Mouse (Mus musculus) stomach, embryonic 14.5 days (tissue): Measurements from ENCODE around the gene Mybph. TPM values are rescaled to one million over a fixed set of nuclear protein-coding genes. Genes with fewer than 3 reads are reported as not detected.

Source experiments
- ATAC-seq: fragments of 200-750 bp; cut with Nextera tagmentation; 2 replicates; pipeline ENCODE4 v1.8.0; 2017; ENCODE audit warnings: low read depth, moderate TSS enrichment; ENCODE audit not compliant: insufficient number of reproducible peaks, insufficient read depth, low FRiP score
- H3K27ac ChIP-seq: fragments of 300-500 bp; sonication (generic); 2 replicates; pipeline ENCODE4 v1.5.1; 2014; ENCODE audit warnings: mild to moderate bottlenecking, low read length, moderate library complexity, mixed read lengths
- H3K27me3 ChIP-seq: fragments of 300-500 bp; sonication (generic); 2 replicates; pipeline ENCODE4 v1.6.1; 2014; ENCODE audit warnings: low read length, control low read depth, mixed read lengths; ENCODE audit not compliant: control insufficient read depth, insufficient read depth
- H3K36me3 ChIP-seq: fragments of 300-500 bp; sonication (generic); 2 replicates; pipeline ENCODE4 v1.6.1; 2014; ENCODE audit warnings: mild to moderate bottlenecking, control low read depth, low read length, moderate library complexity, mixed read lengths; ENCODE audit not compliant: control insufficient read depth, insufficient read depth
- H3K4me1 ChIP-seq: fragments of 300-500 bp; sonication (generic); 2 replicates; pipeline ENCODE4 v1.6.1; 2014; ENCODE audit warnings: low read length, control low read depth, mixed read lengths; ENCODE audit not compliant: control insufficient read depth, insufficient read depth
- H3K4me2 ChIP-seq: fragments of 300-500 bp; sonication (generic); replicated peaks from 2 replicates; pipeline ENCODE4 v1.6.1; 2014; ENCODE audit warnings: low read depth, low read length, control low read depth
- H3K4me3 ChIP-seq: fragments of 300-500 bp; sonication (generic); 2 replicates; pipeline ENCODE4 v1.5.1; 2014; ENCODE audit warnings: low read depth, low read length, control low read depth
- H3K9ac ChIP-seq: fragments of 300-500 bp; sonication (generic); replicated peaks from 2 replicates; pipeline ENCODE4 v1.6.1; 2014; ENCODE audit warnings: low read depth, mild to moderate bottlenecking, control low read depth, low read length, moderate library complexity, mixed read lengths
- H3K9me3 ChIP-seq: fragments of 300-500 bp; sonication (generic); 2 replicates; pipeline ENCODE4 v1.6.1; 2016; ENCODE audit warnings: low read depth, low read length, control low read depth; ENCODE audit not compliant: control insufficient read depth
- WGBS: fragments of 180-500 bp; shearing (Covaris S2); extraction: QIAGEN DNeasy Blood & Tissue Kit; methylation state at CpG from one replicate; pipeline ENCODE4 v1.1.7; 2014; 5-methylcytosine and 5-hydroxymethylcytosine counted together
- polyA plus RNA-seq: library from polyadenylated mRNA; unstranded; fragments of >200 nt; fragmentation: Nextera tagmentation; extraction: Ambion mirVana; gene quantifications from 2 replicates; pipeline ENCODE4 v1.2.1, GENCODE M21; 2014

Gene Mybph
- polyA plus RNA-seq, 1 experiment from 2014 or later: not detected

DNA sequence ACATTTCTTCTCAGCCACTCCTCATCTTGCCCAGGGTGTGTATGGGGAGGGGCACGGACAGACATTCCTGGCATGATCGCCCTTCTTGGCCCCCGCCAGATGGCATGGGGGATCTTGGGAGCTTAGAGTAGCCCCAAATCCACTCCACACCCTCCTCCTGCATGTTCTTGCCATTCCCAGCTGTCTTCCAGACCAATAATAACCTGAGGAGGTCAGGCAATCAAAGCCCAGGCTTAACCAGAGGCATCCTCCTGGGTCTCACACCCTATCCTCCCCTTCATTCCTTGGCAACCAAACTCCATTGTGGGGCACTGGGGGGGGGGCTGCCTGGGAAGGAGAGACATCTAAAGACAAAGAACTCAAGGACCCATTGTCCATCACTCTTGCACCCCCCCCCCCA, 32.8 kb upstream of the Mybph start:
- Histone ChIP-seq H3K9me3 (no peaks in the 10 kb centered on the region), H3K36me3 (no peaks in the 10 kb centered on the region), H3K4me3 (no peak overlapping the region), H3K9ac (no peak overlapping the region), H3K27me3 (no peaks in the 10 kb centered on the region), H3K4me1 (no peaks in the 10 kb centered on the region), H3K4me2 (no peak overlapping the region), H3K27ac (no peak overlapping the region)
- 88% methylated on average over 3 of the region's 3 CpGs for WGBS
- no peak for ATAC-seq

DNA sequence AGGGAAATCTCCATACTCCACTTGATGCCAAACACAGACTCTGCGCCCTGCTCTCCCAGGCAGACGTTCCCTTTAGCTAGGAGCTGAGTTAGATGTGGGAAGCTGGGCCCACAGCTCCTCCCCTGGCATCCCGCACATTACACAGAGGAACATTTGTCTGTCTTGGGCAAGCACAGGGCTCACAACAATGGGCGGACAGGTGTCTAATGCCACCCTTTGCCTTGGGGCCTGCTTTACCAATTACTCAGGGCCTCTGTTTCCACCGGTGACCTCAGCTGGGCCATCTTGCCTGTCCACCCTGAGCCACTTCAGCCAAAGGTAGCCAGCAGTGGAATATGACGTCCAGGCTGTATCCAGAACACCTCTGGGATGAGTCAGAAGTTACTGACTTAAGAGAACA, 31.8 kb upstream of the Mybph start:
- no peaks in the 10 kb centered on the region for H3K9me3 ChIP-seq
- no peak overlapping the region for H3K9ac ChIP-seq
- H3K27me3 ChIP-seq: no peaks in the 10 kb centered on the region
- 78% methylated on average over 6 of the region's 6 CpGs for WGBS
- H3K4me1 ChIP-seq: no peaks in the 10 kb centered on the region
- H3K4me3 ChIP-seq: no peak overlapping the region
- no peaks in the 10 kb centered on the region for H3K36me3 ChIP-seq
- no peak for ATAC-seq
- H3K27ac ChIP-seq: no peak overlapping the region
- H3K4me2 ChIP-seq: no peak overlapping the region

GRCm38 (mm10) chr1:134162510-134163225, 30.6 kb upstream of the Mybph start:
- no peak overlapping the region for H3K9ac ChIP-seq
- no peak overlapping the region for H3K4me2 ChIP-seq
- no peak overlapping the region for H3K4me3 ChIP-seq
- no peaks in the 10 kb centered on the region for H3K36me3 ChIP-seq
- H3K9me3 ChIP-seq: no peaks in the 10 kb centered on the region
- H3K27ac ChIP-seq: no peak overlapping the region
- no peak for ATAC-seq
- WGBS: 82% methylated on average over 6 of the region's 6 CpGs
- no peaks in the 10 kb centered on the region for H3K4me1 ChIP-seq
- no peaks in the 10 kb centered on the region for H3K27me3 ChIP-seq

- 90% methylated on average over 7 of the region's 7 CpGs for WGBS
- ATAC-seq: no peak
- H3K27me3 ChIP-seq: no peaks in the 10 kb centered on the region
Measured at GRCm38 (mm10) chr1:134163476-134163875, 29.8 kb upstream of the Mybph start.

DNA sequence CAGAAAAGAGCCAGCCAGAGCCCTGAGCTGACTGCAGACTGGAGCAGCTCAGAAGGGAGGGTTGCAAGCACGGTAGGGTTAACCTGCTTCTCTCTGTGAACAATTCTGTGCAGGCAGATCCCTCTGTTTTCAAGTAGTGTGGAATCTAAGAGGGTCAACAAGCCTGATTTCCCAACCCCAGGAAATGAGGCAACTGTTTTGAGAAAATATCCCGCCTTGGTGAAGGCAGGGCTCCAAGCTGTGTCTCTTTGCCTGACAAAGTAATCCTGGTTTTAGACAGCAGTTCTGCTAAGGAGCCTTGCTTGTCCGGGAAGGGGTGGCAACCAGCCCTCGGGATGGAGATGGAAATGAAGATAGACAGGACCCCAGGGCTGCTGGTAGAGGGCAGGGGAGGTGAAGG, 28.8 kb upstream of the Mybph start:
- Histone ChIP-seq H3K27me3 (no peaks in the 10 kb centered on the region), H3K36me3 (no peaks in the 10 kb centered on the region), H3K4me1 (no peaks in the 10 kb centered on the region), H3K27ac (no peak overlapping the region), H3K9me3 (no peaks in the 10 kb centered on the region), H3K4me3 (no peak overlapping the region), H3K9ac (no peak overlapping the region), H3K4me2 (no peak overlapping the region)
- WGBS: 64% methylated on average over 4 of the region's 4 CpGs
- no peak for ATAC-seq

More at GRCm38 (mm10) chr1:134163476-134163875, 29.8 kb upstream of the Mybph start:
- no peak overlapping the region for H3K4me2 ChIP-seq
- no peak overlapping the region for H3K9ac ChIP-seq
- no peak overlapping the region for H3K4me3 ChIP-seq
- no peaks in the 10 kb centered on the region for H3K9me3 ChIP-seq
- H3K36me3 ChIP-seq: no peaks in the 10 kb centered on the region
- H3K27ac ChIP-seq: no peak overlapping the region
- H3K4me1 ChIP-seq: no peaks in the 10 kb centered on the region

DNA sequence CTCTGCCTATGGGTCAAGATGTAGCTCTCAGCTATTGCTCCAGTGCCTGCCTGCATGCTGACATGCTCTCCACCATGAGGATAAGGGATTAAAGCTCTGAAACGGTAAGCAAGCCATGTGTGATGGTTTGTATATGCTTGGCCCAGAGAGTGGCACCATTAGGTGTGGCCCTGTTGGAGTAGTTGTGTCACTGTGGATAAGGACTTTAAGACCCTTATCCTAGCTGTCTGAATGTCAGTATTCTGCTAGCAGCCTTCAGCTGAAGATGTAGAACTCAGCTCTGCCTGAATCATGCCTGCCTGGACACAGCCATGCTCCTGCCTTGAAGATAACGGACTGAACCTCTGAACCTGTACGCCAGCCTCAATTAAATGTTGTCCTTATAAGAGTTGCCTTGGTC, 26.7 kb upstream of the Mybph start:
- H3K4me2 ChIP-seq: no peak overlapping the region
- ATAC-seq: no peak
- no peak overlapping the region for H3K9ac ChIP-seq
- H3K36me3 ChIP-seq: no peaks in the 10 kb centered on the region
- no peaks in the 10 kb centered on the region for H3K27me3 ChIP-seq
- no peak overlapping the region for H3K27ac ChIP-seq
- no peaks in the 10 kb centered on the region for H3K9me3 ChIP-seq
- H3K4me1 ChIP-seq: no peaks in the 10 kb centered on the region
- no peak overlapping the region for H3K4me3 ChIP-seq
- WGBS: 85% methylated on average over 3 of the region's 3 CpGs

DNA sequence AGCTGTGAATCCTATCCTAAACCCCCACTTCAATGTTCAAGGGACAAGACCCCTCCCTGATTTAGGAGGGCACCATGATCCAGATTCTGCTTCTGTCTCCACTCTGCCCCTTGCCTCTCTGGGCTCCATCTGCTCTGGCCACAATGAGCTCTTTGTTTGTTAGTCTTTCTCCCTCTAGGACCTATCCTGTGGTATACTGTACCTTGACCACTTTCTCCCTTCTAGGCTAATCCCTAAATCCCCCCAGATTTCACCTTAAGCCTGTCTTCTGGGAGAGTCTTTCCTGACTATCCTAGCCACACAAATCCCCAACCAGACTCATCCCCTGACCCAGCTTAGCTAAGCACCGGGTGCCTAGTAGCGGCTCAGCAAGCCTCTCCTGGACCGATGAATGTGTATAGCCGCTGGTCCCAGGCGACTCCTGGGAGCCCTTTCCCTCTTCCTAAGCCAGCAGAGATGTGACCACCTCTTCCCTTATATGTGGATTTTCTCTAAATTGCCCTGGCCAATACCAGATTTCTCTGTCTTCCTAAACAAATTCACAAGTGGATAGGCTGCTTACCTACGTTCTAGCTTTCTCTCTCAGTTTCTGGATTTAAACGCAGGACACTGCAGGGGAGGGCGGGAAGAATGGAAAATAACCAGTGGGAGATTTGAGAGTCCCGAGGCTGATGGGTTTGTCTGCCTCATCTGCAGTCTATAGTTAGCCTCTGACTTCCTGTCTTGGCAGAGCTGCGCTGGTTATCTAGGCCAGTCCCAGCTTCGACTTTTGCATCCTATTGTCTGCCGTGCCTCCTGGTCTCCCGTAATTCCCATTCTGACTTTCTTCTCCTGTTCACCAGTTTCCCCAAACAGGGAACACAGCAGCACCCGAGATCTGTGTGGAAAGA, 25.6 kb upstream of the Mybph start:
- 65% methylated on average over 14 of the region's 14 CpGs for WGBS
- Histone ChIP-seq H3K9me3 (no peaks in the 10 kb centered on the region), H3K36me3 (no peaks in the 10 kb centered on the region), H3K27me3 (no peaks in the 10 kb centered on the region), H3K4me1 (no peaks in the 10 kb centered on the region), H3K4me2 (no peak overlapping the region), H3K4me3 (no peak overlapping the region), H3K9ac (no peak overlapping the region), H3K27ac (no peak overlapping the region)
- no peak for ATAC-seq

GRCm38 (mm10) chr1:134168567-134168966, 24.7 kb upstream of the Mybph start:
- no peak overlapping the region for H3K9ac ChIP-seq
- ATAC-seq: no peak
- H3K4me2 ChIP-seq: no peak overlapping the region
- H3K4me1 ChIP-seq: no peaks in the 10 kb centered on the region
- no peaks in the 10 kb centered on the region for H3K36me3 ChIP-seq
- H3K4me3 ChIP-seq: no peak overlapping the region
- WGBS: 71% methylated on average over 3 of the region's 3 CpGs
- H3K9me3 ChIP-seq: no peaks in the 10 kb centered on the region
- no peaks in the 10 kb centered on the region for H3K27me3 ChIP-seq
- no peak overlapping the region for H3K27ac ChIP-seq
